Mouse (Mus musculus) ES-E14 (cell line): Measurements from ENCODE around the gene Smad3. TPM values are rescaled to one million over a fixed set of nuclear protein-coding genes. Genes with fewer than 3 reads are reported as not detected.

Experiments used
- DNase-seq: peaks from one replicate; pipeline ENCODE4 v3.0.0-alpha.2; 2013; ENCODE audit warnings: low read depth, low spot score
- H3K27ac ChIP-seq: 2 replicates; pipeline ENCODE4 v1.5.1; 2012; ENCODE audit warnings: low read depth, mild to moderate bottlenecking, low read length, moderate library complexity, mixed read lengths; ENCODE audit not compliant: poor library complexity, insufficient read depth, severe bottlenecking
- H3K36me3 ChIP-seq: 2 replicates; pipeline ENCODE4 v1.6.1; 2012; ENCODE audit warnings: mild to moderate bottlenecking, low read length, moderate library complexity, mixed read lengths; ENCODE audit not compliant: control insufficient read depth, poor library complexity, insufficient read depth, severe bottlenecking
- H3K4me1 ChIP-seq, 2 experiments: fragments of 150-350 bp in 1 of 2; sonication (generic) in 1 of 2; 2 replicates each; pipeline ENCODE4 v1.6.1; 2012; ENCODE audit warnings: low read length in 2 of 2, mild to moderate bottlenecking in 1 of 2, mixed read lengths in 1 of 2; ENCODE audit not compliant: control insufficient read depth in 2 of 2, insufficient read depth in 2 of 2, poor library complexity in 1 of 2
- H3K4me3 ChIP-seq, 2 experiments: fragments of 150-350 bp in 1 of 2; sonication (generic) in 1 of 2; 2 replicates each; pipeline ENCODE4 v1.5.1; 2012; ENCODE audit warnings: low read length in 2 of 2, low read depth in 1 of 2, mild to moderate bottlenecking in 1 of 2, mixed read lengths in 1 of 2; ENCODE audit not compliant: insufficient read depth in 1 of 2, poor library complexity in 1 of 2, severe bottlenecking in 1 of 2
- H3K9ac ChIP-seq: 2 replicates; pipeline ENCODE4 v1.6.1; 2012; ENCODE audit warnings: low read depth, mild to moderate bottlenecking, low read length, mixed read lengths; ENCODE audit not compliant: poor library complexity, insufficient read depth, severe bottlenecking
- H3K9me3 ChIP-seq: fragments of 150-350 bp; sonication (generic); 2 replicates; pipeline ENCODE4 v1.6.1; 2012; ENCODE audit warnings: low read depth, mild to moderate bottlenecking, low read length; ENCODE audit not compliant: control insufficient read depth, insufficient read depth
- CHD2 ChIP-seq: IDR thresholded peaks from 2 replicates; pipeline ENCODE4 v1.6.1; 2014; ENCODE audit warnings: mild to moderate bottlenecking, low read depth, low read length, inconsistent platforms
- HCFC1 ChIP-seq: IDR thresholded peaks from 2 replicates; pipeline ENCODE4 v1.6.1; 2012; ENCODE audit warnings: low read length, inconsistent platforms, borderline replicate concordance; ENCODE audit not compliant: insufficient read depth
- MAFK ChIP-seq: IDR thresholded peaks from 2 replicates; pipeline ENCODE4 v1.6.1; 2014; ENCODE audit warnings: mild to moderate bottlenecking, low read depth, low read length, inconsistent platforms; ENCODE audit not compliant: insufficient read depth
- ZC3H11A ChIP-seq: IDR thresholded peaks from 2 replicates; pipeline ENCODE4 v1.6.1; 2012; ENCODE audit warnings: low read depth, mild to moderate bottlenecking, inconsistent platforms, low read length, borderline replicate concordance
- ZNF384 ChIP-seq: IDR thresholded peaks from 2 replicates; pipeline ENCODE4 v1.6.1; 2012; ENCODE audit warnings: low read depth, low read length, inconsistent platforms
- in situ Hi-C, 2 experiments: fragments of 600-800 bp; cut with MboI; formaldehyde crosslinking; loops; one replicate each; pipeline ENCODE4 v1.15.1; 2025; ENCODE audit warnings: low sequenced_read_pairs in 2 of 2, inconsistent platforms in 1 of 2; ENCODE audit not compliant: unreplicated experiment in 2 of 2
- total RNA-seq: library from RNA; depleted of rRNA; stranded (reverse); fragments of 300-350 nt; gene quantifications from 2 replicates; pipeline ENCODE4 v1.2.3, GENCODE M21; 2012

The Smad3 gene
- total RNA-seq, 1 experiment: 15.2 TPM

- peak overlapping the region; percentile 74 to 75 for H3K4me3 ChIP-seq
- H3K36me3 ChIP-seq: peaks cover 2% of the 10 kb centered on the region; the same call in 1 of the 2 replicates
- no peak overlapping the region for H3K27ac ChIP-seq
- peaks cover 0 to 7% of the 10 kb centered on the region in 2 experiments; a peak in 1 of 4 replicates for H3K4me1 ChIP-seq
- H3K9me3 ChIP-seq: no peaks in the 10 kb centered on the region
- TF ChIP-seq ZC3H11A (no peak), ZNF384 (no peak), HCFC1 (no peak), CHD2 (no peak), MAFK (no peak)
- H3K9ac ChIP-seq: peak overlapping the region; percentile 82
- no peak for DNase-seq
- in situ Hi-C loops: no loop called here
These were observed 973 bp downstream of the Smad3 start for GRCm38 (mm10) chr9:63756581-63757461.

- no peak overlapping the region for H3K27ac ChIP-seq
- no peaks in the 10 kb centered on the region for H3K9me3 ChIP-seq
- peaks cover 0 to 7% of the 10 kb centered on the region in 2 experiments; a peak in 1 of 4 replicates for H3K4me1 ChIP-seq
- H3K9ac ChIP-seq: peak overlapping the region; percentile 82; the same call in 1 of the 2 replicates
- DNase-seq: no peak
- peaks cover 2% of the 10 kb centered on the region; the same call in 1 of the 2 replicates for H3K36me3 ChIP-seq
- peak overlapping the region in 1 of 2 experiments; percentile 74; a peak in 2 of 4 replicates for H3K4me3 ChIP-seq
- in situ Hi-C loops: no loop called here
- TF ChIP-seq CHD2: no peak
- no peak for TF ChIP-seq HCFC1
These were observed 1.9 kb downstream of the Smad3 start for GRCm38 (mm10) chr9:63755671-63756543.

GRCm38 (mm10) chr9:63754556-63755510 lies 3.0 kb downstream of the Smad3 start:
- Histone ChIP-seq H3K36me3 (peaks cover 2% of the 10 kb centered on the region; the same call in 1 of the 2 replicates), H3K27ac (no peak overlapping the region), H3K9ac (no peak overlapping the region), H3K4me1 (peaks cover 0 to 7% of the 10 kb centered on the region in 2 experiments; a peak in 1 of 4 replicates), H3K4me3 (no peak overlapping the region), H3K9me3 (no peaks in the 10 kb centered on the region)
- in situ Hi-C loops: no loop called here
- no peak for DNase-seq
- TF ChIP-seq MAFK: no peak
- TF ChIP-seq ZNF384: no peak
- no peak for TF ChIP-seq ZC3H11A
- no peak for TF ChIP-seq CHD2
- TF ChIP-seq HCFC1: no peak

DNA sequence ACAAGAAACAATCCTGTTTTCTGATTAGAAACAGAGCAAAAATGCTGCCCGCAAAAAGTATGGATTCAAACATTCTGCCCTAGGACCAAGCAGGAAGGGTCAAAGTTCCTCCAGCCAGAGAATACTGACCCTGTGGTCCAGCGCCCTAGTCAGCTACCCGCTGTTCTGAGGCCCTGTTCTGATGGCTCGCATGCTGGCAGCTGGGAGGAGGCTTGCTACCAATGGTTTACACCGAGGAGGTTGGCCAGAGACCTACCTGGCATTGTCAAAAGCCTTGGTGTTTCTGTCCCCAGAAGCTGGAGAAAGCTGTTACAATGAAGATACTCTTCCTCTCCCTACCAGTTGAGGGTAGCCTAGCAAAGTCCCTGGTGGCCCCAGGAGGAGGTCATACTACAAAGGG lies 3.8 kb downstream of the Smad3 start:
- Histone ChIP-seq H3K27ac (no peak overlapping the region), H3K36me3 (peaks cover 2% of the 10 kb centered on the region; the same call in 1 of the 2 replicates), H3K9me3 (no peaks in the 10 kb centered on the region), H3K4me3 (no peak overlapping the region), H3K9ac (no peak overlapping the region), H3K4me1 (peaks cover 0 to 7% of the 10 kb centered on the region in 2 experiments; a peak in 1 of 4 replicates)
- no peak for TF ChIP-seq ZC3H11A
- TF ChIP-seq HCFC1: no peak
- TF ChIP-seq MAFK: no peak
- no peak for TF ChIP-seq CHD2
- TF ChIP-seq ZNF384: no peak
- in situ Hi-C loops: no loop called here
- DNase-seq: no peak
